Mouse (Mus musculus): ENCODE data around the gene Cttn.

Gene Cttn

GRCm38 (mm10) chr7:144448186-144448585 is 22.6 kb downstream of the Cttn start:
- DNase-seq = no peak

- no peak for DNase-seq
These were observed 23.7 kb downstream of the Cttn start for GRCm38 (mm10) chr7:144447146-144447545.

DNA sequence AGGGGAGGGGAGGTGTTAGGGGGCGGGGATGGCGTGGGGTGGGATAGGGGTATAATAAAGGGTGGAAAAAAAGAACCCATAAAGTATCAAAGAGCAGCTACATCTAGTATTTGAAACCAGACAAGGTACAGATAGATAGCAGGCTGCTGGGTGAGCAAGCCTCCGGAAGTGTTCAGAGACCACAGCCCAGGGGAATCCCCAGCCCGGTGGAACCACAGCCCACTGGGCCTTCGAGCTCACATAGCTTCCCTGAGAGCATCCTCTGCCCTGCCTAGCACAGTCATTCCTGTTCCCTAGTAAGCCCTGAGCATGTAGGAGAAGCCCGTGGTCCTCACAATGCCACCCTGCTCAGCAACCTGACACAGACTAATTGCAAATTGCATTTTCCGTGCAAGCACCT is 26.0 kb downstream of the Cttn start:
- DNase-seq = no peak

DNA sequence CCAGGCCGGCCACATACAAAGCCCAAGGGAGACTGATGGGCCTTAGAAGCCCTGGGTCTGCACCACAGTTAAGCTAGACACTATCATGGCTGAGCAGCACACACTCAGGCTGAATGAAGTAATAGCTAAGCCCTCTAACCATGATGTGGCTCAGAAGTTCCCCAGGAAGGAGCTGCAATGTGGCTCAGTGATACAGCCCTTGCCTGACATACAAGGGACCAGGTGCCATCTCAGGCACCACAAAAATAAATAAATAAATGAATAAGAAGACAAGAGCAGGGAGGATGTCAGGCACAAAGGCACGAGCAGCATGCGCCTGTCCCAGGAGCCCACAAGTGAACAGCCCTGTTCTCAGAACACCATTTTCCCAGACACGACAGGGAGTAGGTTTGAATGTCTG is 28.8 kb downstream of the Cttn start:
- DNase-seq = no peak

GRCm38 (mm10) chr7:144441466-144441865 is 29.3 kb downstream of the Cttn start:
- no peak for DNase-seq

DNA sequence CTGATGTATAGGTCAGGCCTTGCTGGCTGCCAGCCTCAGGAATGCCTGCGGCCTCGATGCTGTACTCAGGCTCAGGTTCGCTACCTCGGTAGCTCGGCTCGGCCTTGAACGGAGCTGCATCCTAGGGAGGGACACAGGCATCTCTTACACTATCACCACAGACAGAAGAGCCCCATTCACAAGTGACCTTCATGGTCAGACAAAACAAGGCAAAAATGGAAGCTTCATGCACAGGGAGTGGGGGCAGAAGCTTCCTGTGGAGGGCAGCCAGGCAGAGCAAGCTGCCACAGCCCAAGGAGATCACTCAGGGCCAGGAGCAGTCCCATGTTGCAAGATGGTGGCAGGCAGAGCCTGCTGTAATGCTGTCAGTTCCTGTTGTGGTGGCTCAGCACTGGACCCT is 32.0 kb downstream of the Cttn start:
- no peak for DNase-seq

DNA sequence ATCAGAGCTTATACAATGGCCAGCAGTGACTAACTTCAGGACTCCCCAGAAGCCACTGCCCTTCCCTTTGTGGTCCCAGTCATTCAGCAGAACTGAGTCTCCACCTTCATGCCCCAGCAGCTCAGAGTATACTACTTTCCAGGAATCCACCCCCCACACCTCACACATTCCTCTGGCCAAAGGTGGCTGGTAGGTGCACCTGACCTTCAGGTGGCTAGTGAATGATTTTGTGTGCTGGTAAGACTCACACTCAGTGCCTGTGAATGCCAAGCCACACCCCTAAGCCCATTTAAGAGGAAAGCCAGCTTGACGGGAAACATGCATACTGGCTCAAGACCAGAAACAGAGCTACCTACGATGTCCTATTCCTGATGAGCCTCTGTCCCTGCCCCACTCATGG is 37.9 kb downstream of the Cttn start:
- no peak for DNase-seq

DNA sequence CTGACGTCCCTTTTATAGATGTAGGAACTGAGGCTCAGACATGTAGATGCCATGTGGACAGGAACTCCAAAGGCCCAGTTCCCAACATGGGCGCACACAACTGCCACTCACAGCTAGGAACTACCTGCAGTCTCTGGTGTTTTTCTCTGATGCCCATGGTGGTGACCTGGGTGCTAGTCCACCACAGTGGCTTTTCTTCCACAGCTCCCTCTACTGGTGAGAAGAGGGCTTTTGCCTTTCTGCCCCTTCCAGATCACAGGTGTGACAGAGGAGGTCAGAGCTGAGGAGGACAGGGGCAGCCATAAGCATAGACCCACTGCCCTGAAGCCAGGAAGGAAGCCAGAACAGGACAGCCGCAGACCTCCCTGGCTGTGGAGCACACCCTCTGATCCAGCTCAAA is 43.3 kb downstream of the Cttn start:
- no peak for DNase-seq

DNA sequence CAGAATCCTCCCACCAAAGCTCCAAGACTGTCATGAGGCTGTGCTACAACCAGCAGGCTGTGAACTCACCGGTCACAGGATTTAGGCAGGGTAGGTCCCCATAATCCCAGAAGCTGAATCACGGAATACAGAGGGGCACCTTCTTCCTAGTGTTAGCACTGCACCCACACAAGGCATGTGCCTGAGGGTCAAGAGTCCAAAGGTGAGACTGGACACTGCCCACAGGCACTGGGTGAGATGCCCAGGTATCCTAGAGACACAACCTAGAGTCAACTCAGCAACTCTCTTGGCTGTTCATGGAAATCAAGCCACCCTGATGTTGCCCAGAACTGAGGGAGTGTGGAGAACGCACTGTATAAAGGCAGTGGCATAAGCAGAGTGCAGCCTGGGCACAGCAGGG is 44.2 kb downstream of the Cttn start:
- no peak for DNase-seq

GRCm38 (mm10) chr7:144425953-144426352 is 44.9 kb downstream of the Cttn start:
- peak; percentile 52 for DNase-seq

- DNase-seq = no peak
These were observed 49.3 kb downstream of the Cttn start for GRCm38 (mm10) chr7:144421478-144421877.

GRCm38 (mm10) chr7:144420552-144420951 is 50.3 kb downstream of the Cttn start:
- no peak for DNase-seq

DNA sequence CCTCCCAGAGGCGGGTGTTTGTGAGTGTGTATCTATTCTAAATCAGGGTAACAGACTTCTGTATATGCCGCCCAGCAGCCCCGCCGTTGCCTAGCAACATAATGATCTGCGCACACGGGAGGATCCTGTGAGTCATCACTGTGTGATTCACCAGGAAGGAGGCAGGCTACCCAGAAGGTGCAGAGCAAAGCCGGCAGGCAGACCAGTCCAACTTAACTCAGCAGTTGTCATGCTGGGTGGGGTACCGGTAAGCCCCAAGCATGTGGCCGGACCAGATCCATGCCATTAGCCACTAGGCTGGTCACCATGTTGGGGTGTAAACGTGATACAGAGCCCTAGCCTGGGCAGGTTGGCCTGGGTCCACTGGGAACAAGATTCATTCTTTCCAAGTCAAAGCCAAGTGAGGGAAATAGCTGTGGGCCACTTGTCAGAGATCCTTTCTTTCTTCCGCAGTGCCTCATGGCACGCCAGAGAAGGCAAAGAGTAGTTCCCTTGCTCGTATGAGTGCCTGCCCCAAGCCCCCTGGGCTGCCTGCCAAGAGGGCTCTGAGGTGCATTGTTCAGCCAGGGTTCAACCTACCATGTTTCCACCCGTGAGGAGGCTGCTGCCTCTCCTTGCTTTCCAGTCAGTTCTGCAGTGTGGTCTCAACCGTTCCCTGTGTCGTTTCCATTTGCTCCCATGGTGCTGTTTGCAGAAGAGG is 53.0 kb downstream of the Cttn start:
- peak; percentile 70 for DNase-seq

GRCm38 (mm10) chr7:144417234-144417633 is 53.6 kb downstream of the Cttn start:
- DNase-seq = no peak

- DNase-seq = no peak
These were observed 55.0 kb downstream of the Cttn start for GRCm38 (mm10) chr7:144415795-144416194.

DNA sequence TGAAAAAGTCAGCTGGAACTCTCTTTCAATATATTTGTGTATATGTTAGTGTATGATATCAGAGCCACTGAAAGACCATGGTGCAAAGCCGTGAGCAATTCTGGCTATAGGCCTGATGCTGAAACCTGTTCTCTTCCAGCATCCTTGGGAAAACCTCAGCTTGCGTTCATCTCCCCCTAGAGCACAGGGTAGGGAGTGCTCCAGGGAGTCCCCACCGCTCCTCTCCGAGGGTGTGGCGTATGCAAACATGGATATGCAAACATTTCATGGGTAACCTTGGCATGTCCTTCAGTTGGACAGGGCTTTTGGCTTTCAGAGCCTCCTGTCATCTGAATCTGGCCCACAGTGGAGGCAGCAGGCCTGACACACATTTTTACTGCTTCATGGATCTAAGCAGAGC is 56.2 kb downstream of the Cttn start:
- DNase-seq = no peak

DNA sequence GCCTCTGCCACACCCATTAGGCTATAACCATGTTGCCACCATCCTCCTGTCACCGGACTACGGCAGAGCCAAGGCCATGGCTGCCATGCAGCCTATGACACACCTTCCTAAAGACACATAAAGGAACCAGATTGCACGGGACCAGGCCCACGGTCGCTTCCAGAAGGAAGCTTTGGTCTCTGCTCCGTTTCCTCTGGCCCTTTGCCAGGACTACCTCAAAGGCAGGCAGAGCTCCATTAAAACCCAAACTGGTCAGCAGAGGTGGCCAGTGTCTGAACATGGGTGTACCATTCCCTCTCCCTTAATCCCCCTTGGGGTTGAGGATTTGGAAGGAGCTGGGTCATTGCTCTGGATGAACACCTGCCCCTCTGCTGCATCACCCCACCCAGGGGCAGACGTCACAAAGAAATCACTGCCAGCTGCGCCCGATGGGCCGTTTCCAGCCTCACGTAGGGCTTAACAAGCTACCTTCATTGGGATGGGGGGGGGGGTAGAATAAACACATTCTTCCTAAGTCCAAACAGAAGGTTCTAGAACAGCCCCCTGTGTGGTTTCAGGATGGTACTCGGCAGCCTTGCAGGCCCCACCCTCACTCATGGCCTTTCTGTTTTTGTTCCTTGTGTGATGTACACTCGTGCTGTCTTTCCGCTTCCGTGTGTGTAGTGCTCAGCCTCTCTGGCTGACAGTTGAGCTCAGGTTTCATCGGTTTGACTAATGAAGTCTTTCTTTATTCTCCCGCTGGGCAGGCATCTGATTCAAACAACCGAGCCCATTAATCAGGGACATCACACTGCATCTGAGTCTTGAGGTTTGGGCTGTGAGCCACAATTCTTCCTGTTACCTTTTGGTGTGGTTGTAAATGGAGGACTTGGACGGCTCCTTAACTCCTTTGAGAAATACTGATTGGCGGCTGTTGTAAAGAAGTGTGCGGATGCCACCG is 58.6 kb downstream of the Cttn start:
- no peak for DNase-seq

GRCm38 (mm10) chr7:144409682-144410081 is 61.1 kb downstream of the Cttn start:
- DNase-seq = no peak

GRCm38 (mm10) chr7:144408464-144409000 is 62.3 kb downstream of the Cttn start:
- DNase-seq = no peak

DNA sequence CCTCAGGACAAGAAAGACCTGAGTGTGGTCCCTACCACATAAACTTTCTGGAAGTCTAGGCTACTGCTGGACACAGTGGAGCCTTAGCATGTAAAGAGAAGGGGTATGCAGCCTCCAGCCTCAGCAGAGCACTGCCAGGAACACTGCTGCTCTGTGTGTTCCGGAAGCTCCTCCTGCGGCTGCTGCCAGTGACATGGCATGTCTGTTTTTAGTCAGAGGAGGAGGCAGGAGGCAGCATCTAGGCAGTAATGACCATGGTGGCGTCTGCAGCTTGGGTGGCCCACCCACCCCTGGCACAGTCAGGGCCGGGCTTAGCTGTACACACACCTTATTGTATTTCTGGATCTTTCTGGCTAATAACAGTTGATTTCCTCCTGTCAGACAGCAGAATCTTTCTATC is 63.1 kb downstream of the Cttn start:
- DNase-seq = no peak

GRCm38 (mm10) chr7:144402492-144402891 is 68.3 kb downstream of the Cttn start:
- DNase-seq = no peak

GRCm38 (mm10) chr7:144391727-144392126 is 79.1 kb downstream of the Cttn start:
- no peak for DNase-seq

GRCm38 (mm10) chr7:144390676-144391075 is 80.1 kb downstream of the Cttn start:
- no peak for DNase-seq

GRCm38 (mm10) chr7:144389704-144390103 is 81.1 kb downstream of the Cttn start:
- no peak for DNase-seq
